Mouse (Mus musculus): ENCODE results near the gene Ceacam12. TPM values are rescaled to one million over a fixed set of nuclear protein-coding genes. Genes with fewer than 3 reads are reported as not detected.
"Not testable (repeated sequence)": the region's sequence is repeated elsewhere in the genome, so short reads cannot be mapped to it uniquely, and the experiment has no call there.

The Ceacam12 gene
- not detected in 2 replicates for polyA plus RNA-seq (2012; ENCODE audit: insufficient read depth, insufficient read length, missing spikeins)

- no peak within 1 kb of the TSS for H3K27ac ChIP-seq (ENCODE audit: insufficient read depth, low read depth, low read length)
- TF ChIP-seq CTCF (IDR thresholded peaks at IDR 0.05; ENCODE audit: low read depth, low read length) (no peak), POLR2A (IDR thresholded peaks at IDR 0.05; ENCODE audit: borderline replicate concordance, low read depth, low read length) (no peak)
- no peaks in the 10 kb centered on the region for H3K4me1 ChIP-seq (ENCODE audit: control insufficient read depth, insufficient read depth, low read length)
- H3K4me3 ChIP-seq (ENCODE audit: insufficient read depth, low read length): no peak within 1 kb of the TSS
These were observed at the start of gene Ceacam12 for GRCm38 (mm10) chr7:18065629-18066028. Gene Ceacam12, plus strand, starts transcription at chr7:18065929.

GRCm38 (mm10) chr7:18073821-18074220 is 8.1 kb downstream of the Ceacam12 start:
- H3K4me1 ChIP-seq (ENCODE audit: control insufficient read depth, insufficient read depth, low read length); H3K4me3 ChIP-seq (ENCODE audit: insufficient read depth, low read length); H3K27ac ChIP-seq (ENCODE audit: insufficient read depth, low read depth, low read length): not testable (repeated sequence)

- Histone ChIP-seq H3K4me3 (ENCODE audit: insufficient read depth, low read length) (no peak overlapping the region), H3K27ac (ENCODE audit: insufficient read depth, low read depth, low read length) (no peak overlapping the region), H3K4me1 (ENCODE audit: control insufficient read depth, insufficient read depth, low read length) (no peaks in the 10 kb centered on the region)
- TF ChIP-seq POLR2A (IDR thresholded peaks at IDR 0.05; ENCODE audit: borderline replicate concordance, low read depth, low read length): no peak
- TF ChIP-seq CTCF (IDR thresholded peaks at IDR 0.05; ENCODE audit: low read depth, low read length): no peak
These were observed 35.1 kb downstream of the Ceacam12 start for GRCm38 (mm10) chr7:18100785-18101184.

Other genes with a start within 250 kb of the Ceacam12 start
- not detected in 2 replicates for gene Gm5155, start 194.2 kb upstream of the Ceacam12 start, polyA plus RNA-seq (2012; ENCODE audit: insufficient read depth, insufficient read length, missing spikeins)
- not detected in 2 replicates for gene Ceacam11, start 93.8 kb upstream of the Ceacam12 start, polyA plus RNA-seq (2012; ENCODE audit: insufficient read depth, insufficient read length, missing spikeins)
- not detected in 2 replicates for gene Ceacam13, start 56.0 kb upstream of the Ceacam12 start, polyA plus RNA-seq (2012; ENCODE audit: insufficient read depth, insufficient read length, missing spikeins)
- not detected in 2 replicates for gene Igfl3, start 110.6 kb downstream of the Ceacam12 start, polyA plus RNA-seq (2012; ENCODE audit: insufficient read depth, insufficient read length, missing spikeins)
- gene Mill1, start 179.4 kb downstream of the Ceacam12 start, polyA plus RNA-seq (2012; ENCODE audit: insufficient read depth, insufficient read length, missing spikeins): not detected in 2 replicates

Measured in bone marrow macrophage, adult 2 months (primary cell).